Mouse (Mus musculus): Measurements from ENCODE around the gene Gm20518. TPM values are rescaled to one million over a fixed set of nuclear protein-coding genes. Genes with fewer than 3 reads are reported as not detected.

The Gm20518 gene
- total RNA-seq (2021): 1 to 10 TPM; 1.3 to 1.7 TPM
- long read RNA-seq, partial matches to known transcripts: 0 of 4 reads
- long read RNA-seq, other reads (novel, unspliced or antisense): 4 of 4 reads

- DNase-seq (ENCODE audit: low spot score in 2 of 2): peak; percentile 99
These were observed at the start of gene Gm20518 for GRCm38 (mm10) chr16:17891567-17891959. TSS of gene Gm20518 (minus strand) at chr16:17891671.

DNA sequence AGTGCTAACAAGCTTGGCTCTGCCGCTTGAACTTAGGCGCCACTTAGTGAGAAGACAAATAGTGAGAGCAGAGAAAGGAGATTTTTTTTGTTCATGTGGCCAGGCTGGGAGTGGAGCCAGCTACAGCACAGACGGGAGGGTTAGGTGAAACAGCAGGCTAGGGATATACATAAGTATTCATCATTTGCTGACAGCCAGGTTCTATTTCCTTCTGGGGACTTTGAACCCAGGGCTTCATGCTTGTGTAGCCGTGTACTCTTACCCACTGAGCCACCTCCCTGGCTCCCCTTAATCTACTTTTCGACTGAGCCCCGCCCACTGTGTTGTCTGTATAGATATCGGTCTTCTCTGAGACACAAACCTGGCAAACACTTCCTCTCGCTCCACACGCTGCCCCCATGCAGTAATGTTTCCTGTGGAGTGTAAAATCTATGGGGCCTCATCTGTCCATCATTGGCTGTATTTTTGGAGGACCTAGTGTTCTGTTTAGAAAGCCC lies 47.8 kb upstream of the Gm20518 start:
- no peak for DNase-seq (ENCODE audit: low spot score in 2 of 2)

DNA sequence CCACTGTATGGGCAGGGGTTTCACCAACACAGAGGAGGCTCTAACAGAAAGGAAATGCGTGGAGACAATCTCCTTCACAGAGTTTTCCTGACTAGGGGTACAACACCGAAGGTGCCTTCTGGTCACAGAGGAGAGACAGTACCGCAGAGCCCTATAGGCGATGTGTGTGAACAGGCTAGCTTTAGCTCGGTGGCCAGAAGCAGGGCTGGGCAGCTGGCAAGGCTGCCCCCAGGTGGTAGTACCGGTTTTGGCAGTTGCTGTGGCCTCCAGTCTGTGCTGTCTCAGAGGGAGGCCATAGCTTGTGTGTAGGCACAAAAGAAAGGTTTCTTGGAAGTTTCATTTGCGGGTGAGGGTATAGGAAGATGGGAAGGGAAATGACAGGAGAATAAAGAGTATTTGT lies 47.4 kb upstream of the Gm20518 start:
- DNase-seq (ENCODE audit: low spot score in 2 of 2): peak in 1 of 2 experiments; percentile 43

- no peak for DNase-seq (ENCODE audit: low spot score in 2 of 2)
These were observed 46.7 kb upstream of the Gm20518 start for GRCm38 (mm10) chr16:17938187-17938586.

- no peak for DNase-seq (ENCODE audit: low spot score in 2 of 2)
These were observed 45.3 kb upstream of the Gm20518 start for GRCm38 (mm10) chr16:17936776-17937175.

DNA sequence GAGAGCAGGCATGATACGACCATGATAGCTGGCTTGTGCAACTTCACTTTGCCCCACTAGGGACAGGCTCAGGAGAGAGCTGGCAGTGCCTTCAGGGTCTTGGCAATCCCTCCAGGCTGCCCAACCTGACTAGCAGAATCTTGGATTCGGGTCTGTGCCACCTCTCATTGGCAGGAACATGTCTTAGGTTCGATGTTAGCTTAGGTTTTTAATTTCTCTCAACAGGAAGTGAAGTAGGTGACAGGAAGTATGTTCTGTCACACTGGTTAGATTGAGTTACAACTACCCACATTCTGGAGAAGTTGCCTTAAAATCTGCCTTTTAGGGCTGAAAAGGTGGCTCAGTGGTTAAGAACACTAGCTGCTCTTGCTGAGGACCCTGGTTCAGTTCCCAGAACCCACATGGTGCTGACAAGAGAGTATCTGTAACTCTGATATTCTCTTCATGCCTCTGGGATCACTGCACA lies 43.0 kb upstream of the Gm20518 start:
- DNase-seq (ENCODE audit: low spot score in 2 of 2): no peak

DNA sequence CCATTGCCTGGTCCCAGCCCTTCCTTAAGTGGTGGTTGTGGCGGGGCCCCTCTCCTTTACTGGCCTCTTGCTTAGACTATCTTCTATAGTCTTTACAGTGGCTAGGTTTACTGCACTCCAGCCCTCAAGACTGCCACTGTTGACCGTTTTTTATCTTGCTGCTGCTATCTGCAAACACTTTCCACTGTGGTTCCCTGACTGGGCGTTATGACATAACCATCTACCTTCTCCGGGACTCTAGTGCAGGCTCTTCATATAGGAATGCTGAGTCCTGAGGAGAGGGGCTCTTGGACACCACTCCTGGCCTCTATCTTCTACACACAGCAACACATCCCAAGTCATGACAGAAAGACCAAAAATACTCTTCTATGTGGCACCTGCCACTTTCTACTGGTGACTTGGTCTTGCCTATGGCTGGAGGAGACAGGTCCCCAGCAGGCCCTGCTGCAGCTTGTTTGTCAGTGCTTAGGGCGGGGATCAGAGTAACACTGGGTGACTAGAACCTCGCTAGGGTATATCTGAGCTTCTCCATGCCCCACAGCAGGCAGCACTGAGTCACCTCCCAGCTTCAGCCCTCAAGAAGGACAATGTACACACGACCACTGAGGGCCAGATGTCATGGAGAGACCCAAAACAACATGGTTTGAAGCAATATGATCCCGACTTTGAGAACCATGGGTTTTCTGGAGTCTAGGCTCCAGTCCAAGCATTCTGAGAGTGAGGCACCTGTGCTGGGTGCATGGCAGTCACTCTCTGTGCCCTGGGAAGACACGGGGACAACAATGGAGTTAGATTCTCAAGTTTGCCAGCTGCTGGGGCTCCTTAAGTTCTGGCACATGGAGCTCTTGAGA lies 42.3 kb upstream of the Gm20518 start:
- no peak for DNase-seq (ENCODE audit: low spot score in 2 of 2)

- DNase-seq (ENCODE audit: low spot score in 2 of 2): no peak
These were observed 40.5 kb upstream of the Gm20518 start for GRCm38 (mm10) chr16:17931906-17932460.

DNA sequence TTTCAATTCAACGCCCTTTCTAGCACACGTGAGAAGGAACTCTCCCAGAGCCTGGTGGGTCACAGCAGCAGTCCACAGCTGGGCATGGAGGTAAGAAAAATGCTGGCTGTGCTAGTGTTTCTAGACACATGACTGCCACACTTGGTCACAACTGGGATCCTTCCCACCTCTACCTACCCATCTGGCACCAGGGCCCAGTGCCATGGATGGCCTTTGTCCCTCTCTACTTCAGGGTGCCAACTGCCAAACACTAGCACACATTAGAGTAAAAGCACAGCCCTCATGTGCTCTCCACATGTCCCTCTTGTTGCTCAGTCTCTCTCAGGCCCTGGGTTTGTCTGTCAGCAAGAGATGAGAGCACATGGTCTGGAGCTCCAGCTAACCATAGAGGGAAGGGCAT lies 38.2 kb upstream of the Gm20518 start:
- no peak for DNase-seq (ENCODE audit: low spot score in 2 of 2)

DNA sequence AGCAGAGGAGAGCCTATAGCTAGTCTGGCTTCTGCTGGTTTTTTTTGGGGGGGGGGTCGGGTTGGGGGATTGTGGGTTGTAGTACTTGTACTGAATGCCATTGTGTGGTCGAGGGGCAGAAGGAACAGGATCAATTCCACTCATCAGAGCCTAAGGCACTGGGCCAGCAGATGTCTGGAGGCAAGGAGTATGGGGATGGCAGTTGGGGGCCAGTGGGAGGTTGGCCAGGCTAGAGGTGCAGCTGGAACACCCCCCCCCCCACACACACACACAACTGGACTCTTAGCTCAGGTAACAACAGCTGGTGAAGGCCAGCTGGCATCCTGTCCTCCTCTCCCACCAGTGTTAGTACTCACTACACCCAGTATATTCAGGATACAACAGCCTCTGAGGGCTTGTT lies 37.7 kb upstream of the Gm20518 start:
- no peak for DNase-seq (ENCODE audit: low spot score in 2 of 2)

DNA sequence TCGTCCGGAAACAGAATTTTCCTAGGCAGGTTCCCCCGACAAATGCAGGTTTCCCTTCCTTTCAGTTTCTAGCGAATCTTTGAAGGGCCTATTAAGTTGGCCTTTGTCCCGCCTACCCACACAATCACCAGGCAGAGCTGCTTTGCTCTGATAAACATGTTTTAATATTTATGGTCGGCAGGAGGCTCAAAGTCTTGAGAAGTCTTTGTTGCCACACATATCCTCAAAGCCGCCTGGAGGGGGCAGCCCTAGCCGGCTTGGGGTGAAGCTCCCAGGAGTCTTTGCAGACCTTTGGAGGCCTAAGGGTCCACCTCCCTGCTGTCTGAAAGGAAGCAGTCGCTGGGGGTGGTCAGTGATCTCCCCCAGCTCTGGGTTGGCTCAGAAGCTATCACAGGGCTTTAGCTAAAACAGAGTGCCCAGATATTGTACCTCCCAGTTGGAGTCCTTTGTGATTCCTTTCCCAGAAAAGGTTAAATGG lies 37.2 kb upstream of the Gm20518 start:
- peak; percentile 58 to 71 for DNase-seq (ENCODE audit: low spot score in 2 of 2)

GRCm38 (mm10) chr16:17928087-17928580 lies 36.7 kb upstream of the Gm20518 start, which contains the start of gene Slc25a1:
TSS of gene Slc25a1 (minus strand) at chr16:17928219.
- DNase-seq (ENCODE audit: low spot score in 2 of 2): peak; percentile 75 to 86

DNA sequence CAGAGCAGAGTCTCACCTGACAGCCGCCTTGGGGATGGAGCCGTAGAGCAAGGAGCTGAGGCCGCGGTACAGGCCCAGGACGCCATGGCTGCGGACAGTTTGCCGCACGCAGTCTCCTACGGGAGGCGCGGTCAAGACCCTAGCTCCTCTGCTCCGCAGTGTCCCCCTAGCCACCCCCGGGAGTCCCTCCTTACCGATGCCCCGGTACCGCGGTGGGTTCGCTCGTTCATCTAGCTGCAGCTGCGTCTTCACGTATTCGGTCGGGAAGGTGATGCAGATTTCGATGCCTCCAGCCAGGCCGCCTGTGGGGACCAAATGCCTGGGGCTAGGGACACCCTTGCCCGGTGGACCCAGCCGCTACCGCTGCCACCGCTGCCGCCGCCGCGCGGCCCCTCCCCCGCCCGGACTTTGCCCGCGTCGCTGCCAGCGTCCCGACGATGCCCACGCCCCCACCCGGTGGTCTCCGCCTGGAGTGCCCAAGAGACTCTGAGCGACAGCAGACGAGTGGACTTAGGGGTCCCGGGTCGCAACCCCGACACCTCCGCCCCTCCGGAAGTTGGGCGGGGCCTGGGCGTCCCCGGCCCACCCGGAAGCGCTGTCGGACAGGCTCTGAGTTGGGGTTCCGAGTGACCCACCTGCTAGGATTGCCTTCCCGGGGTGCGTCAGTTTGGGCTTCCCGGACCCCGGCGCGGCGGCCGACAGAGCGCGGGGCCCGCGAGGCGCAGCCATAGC lies 36.0 kb upstream of the Gm20518 start:
- peak in 1 of 2 experiments; percentile 50 for DNase-seq (ENCODE audit: low spot score in 2 of 2)

DNA sequence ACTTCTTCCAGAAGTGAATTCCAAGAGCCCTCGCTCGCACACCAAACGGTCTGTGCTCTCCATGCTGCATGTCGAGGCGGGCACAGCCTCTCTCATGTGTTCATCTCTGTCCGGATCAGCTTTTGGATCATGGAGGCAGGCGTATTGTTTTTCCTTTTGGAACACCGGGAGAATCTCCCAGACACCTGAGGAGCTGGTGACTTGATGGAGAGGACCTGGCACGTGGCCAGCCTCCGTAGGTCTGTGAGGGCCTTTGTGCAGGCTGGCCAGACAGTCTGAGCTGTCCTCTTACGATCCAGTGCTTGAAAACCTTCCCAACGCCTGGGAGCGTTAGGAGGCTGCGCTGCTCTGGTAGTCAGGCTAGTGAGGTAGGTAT lies 30.7 kb upstream of the Gm20518 start:
- DNase-seq (ENCODE audit: low spot score in 2 of 2): no peak

DNA sequence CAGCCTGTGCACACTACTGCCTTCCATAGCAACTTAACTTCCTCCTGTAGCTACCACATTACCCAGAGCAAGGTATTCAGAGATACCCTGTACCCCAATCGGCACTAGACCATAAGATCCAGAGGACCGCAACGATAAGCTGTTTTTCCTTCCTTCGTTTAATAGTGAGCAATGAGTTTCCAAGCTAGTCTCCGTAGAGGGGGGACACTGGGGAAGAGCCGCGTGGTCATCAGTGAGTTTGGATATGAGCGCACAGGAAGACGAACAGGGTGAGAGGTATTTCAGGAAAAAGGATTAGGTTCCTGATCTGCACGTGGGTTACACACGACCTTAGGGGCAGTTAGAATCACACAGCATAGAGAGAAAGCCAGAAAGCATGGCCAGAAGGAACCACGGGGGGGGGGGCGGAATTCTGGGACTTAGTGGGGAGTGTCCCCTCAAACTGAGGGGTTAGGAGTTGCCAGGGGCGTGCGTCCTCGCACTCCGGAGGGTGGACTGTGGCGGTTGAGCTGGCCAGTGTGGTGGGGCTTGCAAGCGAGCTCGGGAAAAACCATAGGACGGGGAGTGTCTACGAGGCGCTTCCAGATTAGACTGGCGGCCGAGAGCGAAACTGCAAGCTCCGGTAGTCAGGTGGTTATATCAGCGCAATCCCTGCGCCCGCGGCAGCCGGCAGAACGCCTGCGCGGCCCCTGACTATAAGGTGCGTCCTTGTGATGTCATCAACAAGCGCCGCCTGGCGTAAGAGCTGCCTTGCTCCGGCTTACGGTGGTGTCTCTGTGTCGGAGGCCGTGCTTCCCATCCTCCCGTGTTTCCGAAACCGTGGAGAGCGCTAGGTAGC lies 30.1 kb upstream of the Gm20518 start:
- DNase-seq (ENCODE audit: low spot score in 2 of 2): peak; percentile 96

- DNase-seq (ENCODE audit: low spot score in 2 of 2): no peak
These were observed 29.1 kb upstream of the Gm20518 start for GRCm38 (mm10) chr16:17920586-17920985.

DNA sequence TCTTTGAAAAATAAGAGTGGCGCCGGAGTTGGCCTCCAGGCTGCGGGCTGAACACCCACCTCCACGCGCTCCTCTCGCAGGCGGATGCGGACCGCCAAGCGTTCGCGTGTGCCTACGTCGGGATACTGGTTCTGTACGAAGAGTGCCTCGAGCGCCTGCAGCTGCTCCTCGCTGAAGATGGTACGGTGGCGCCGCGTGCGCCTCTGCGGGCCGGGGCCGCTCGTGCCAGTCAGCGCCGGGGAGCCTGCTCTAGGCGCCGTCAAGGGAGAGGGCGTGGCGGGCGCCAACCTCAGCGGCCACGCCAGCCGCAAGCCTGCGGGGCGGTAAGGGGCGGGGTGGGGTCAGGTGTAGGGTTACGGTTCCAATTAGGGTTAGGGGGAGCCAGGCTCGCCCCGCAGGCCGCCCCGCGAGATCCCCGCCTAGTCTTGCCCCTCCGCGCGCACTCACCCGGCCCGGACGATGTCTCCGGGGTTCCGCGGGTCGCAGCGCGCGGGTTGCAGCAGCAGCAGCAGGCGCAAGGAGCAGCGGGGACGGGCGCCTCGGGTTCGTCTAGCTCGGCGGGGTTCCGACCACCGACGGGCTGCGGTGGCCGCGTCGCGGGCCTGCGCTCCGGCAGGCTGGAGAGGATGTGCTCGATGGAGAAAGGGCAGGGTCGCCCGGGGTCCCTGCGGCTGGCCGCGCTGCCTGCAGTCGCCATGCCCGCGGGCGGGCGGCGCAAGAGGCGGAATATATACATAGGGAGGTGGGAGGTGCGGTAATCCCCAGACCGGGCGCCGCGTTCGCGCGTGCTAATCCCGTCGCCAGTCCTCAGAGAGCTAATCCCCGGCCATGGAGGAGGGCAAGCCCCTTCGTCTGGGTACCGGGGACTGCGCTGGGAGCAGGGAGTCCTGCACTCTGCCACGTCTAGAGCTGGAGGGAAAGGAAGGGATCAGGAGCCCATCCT lies 23.1 kb upstream of the Gm20518 start, which contains the start of gene Gsc2:
Gene Gsc2 (minus strand): TSS at position 753 of the 943 bp plus-strand sequence.
- no peak for DNase-seq (ENCODE audit: low spot score in 2 of 2)

- DNase-seq (ENCODE audit: low spot score in 2 of 2): peak; percentile 88 to 89
These were observed 19.7 kb upstream of the Gm20518 start, which contains the start of gene Ess2 for GRCm38 (mm10) chr16:17911052-17911595. TSS of gene Ess2 (minus strand) at chr16:17911348.

DNA sequence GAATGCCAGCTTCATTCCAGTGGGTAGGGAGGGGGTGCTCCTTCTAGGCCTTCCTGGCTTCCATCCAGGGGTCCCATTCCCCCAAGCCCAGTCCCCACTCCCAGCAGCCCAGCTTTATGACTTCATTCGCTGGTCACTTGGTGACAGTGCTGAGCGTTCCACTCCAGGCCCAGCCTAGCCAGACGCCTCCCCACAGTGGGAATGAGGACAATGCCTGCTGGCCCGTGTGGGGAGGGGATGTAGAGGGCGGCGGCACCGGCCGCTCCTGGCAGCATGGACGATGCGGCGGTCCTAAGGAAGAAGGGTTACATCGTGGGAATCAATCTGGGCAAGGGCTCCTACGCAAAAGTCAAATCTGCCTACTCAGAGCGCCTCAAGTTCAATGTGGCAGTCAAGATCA lies 7.0 kb upstream of the Gm20518 start, which contains the start of the genes Dgcr2 and Tssk2:
Gene Dgcr2 (minus strand): TSS at position 101 of the 400 bp plus-strand sequence.
Gene Tssk2 (plus strand): TSS at position 176 of the 400 bp plus-strand sequence.
- DNase-seq (ENCODE audit: low spot score in 2 of 2): no peak
